Mouse (Mus musculus) erythroblast, embryonic 14.5 days (primary cell): ENCODE measurements at regions not wholly inside any gene's neighbourhood (a gene's known extent, or its start where the extent isn't known, plus 50 kb on each side); places are given as distances from the start of the nearest gene placed in this dataset.

ENCODE experiments used
- GATA1 ChIP-seq: IDR thresholded peaks from 2 replicates; pipeline ENCODE4 v1.6.1; 2012; ENCODE audit warnings: low read length, inconsistent platforms, mixed read lengths
- TAL1 ChIP-seq: IDR thresholded peaks from 3 replicates; pipeline ENCODE4 v1.6.1; 2012; ENCODE audit warnings: low read length, inconsistent platforms, mixed read lengths

DNA sequence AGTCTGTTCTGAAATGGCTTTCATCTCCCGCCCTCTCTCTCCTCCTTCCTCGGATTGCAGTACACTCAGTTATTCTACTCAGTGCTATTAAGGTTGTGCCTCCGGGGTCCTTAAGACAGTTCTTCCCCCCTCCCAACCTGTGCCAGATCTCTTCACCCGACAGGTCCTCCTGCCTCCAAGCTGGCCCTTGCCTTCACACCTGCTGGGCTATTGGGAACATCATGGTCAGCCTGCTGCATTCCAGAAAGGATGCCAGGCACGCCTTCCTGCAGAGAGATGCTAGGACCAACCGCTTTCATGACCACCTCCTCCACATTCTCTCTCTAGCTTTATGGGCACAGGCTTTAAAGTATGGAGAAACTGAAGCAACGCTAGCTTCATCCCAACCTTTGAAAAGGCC is 94.7 kb downstream of the Otol1 start:
- TF ChIP-seq GATA1 (no peak), TAL1 (no peak)
